Mouse (Mus musculus): ENCODE data around the gene Pmvk. TPM values are rescaled to one million over a fixed set of nuclear protein-coding genes. Genes with fewer than 3 reads are reported as not detected.
"Not testable (repeated sequence)": the region's sequence is repeated elsewhere in the genome, so short reads cannot be mapped to it uniquely, and the experiment has no call there.

Gene Pmvk
- total RNA-seq, 2 experiments from 2014 or later, result 14.9 to 17.3 TPM

DNA sequence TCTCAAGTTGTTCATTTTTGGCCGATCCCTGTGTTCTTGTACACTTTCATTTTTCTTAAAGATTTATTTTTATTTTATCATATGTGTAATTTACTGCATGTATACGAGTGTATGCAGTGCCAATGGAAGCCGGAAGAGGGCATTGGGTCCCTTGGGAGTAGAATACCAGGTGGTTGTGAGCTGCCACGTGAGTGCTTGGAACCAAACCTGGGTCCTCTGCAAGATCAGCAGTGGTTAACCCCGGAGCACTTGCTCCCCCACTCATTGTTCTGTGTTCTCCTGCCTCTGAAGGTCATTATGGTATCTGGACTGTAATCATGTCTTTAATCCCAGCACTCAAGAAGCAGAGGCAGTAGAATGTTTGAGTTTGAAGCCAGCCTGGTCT is 29.2 kb upstream of the Pmvk start:
- DNase-seq (ENCODE audit: low spot score in 2 of 2), result no peak

DNA sequence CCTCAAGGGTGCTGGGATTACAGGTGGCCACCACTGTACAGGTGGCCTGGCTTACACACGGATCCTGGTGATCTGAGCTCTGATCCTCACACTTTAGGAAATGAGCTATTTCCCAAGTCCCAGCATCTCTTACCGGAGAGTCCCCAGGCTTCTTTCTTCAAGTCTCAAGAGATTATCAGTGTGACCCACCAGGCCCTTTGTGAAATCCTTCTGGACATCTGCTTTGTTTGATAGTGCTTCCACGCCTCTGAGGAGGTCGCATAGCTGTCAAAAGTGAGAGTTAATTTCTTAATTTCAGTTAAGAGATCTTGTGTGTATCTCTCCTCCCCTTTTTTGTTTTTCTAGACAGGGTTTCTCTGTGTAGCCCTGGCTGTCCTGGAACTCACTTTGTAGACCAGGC is 28.5 kb upstream of the Pmvk start:
- DNase-seq (ENCODE audit: low spot score in 2 of 2), result no peak

- DNase-seq (ENCODE audit: low spot score in 2 of 2), result not testable (repeated sequence)
These were observed 25.3 kb upstream of the Pmvk start for GRCm38 (mm10) chr3:89429021-89429420.

DNA sequence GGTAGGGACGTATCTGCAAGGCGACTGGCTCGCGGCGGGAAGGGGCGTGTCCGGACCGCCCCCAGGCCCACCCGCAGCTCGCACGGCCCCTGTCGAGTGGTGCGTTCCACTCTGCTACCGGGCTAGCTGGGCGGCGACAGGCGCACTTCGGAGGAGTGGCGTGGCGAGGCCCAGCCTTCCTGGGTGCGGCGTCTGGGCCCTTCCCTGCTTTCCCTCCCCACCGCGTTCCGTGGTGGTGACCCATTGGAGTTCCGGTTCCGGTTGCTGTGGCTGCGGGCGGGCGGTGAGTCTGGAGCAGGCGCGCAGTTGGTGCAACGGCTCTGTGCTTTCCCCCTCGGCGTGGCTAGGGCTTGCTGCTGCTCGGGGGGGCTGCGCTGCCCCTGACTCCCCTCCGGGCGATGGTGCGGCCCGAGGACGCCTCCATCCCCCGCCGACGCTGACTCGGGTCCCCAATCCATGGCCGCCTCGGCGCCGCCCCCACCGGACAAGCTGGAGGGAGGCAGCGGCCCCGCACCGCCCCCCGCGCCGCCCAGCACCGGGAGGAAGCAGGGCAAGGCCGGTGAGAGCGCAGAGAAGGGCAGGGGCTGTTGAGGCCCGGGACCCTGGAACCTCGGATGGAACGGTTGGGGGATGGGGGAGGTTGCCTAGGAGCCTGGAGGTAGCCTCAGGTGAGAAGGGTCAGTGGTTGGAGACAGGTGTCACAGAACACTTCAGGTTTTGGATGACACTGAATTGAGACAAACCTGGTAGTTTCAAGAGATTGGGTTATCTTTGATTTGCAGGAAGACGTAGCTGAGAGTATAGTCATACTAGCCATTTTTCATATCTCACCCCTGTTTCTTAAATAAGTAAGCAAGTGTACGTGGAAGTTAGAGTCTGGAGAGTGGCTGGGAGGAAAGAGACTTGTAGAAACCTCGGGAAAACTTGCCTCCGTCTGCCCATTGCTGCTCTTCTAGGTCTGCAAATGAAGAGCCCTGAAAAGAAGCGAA is 23.9 kb upstream of the Pmvk start, which contains the start of gene Pygo2:
Gene Pygo2 (plus strand): TSS at position 44 of the 989 bp plus-strand sequence.
- peak; percentile 83 to 88 for DNase-seq (ENCODE audit: low spot score in 2 of 2)

GRCm38 (mm10) chr3:89432606-89433005 is 21.7 kb upstream of the Pmvk start:
- no peak for DNase-seq (ENCODE audit: low spot score in 2 of 2)

DNA sequence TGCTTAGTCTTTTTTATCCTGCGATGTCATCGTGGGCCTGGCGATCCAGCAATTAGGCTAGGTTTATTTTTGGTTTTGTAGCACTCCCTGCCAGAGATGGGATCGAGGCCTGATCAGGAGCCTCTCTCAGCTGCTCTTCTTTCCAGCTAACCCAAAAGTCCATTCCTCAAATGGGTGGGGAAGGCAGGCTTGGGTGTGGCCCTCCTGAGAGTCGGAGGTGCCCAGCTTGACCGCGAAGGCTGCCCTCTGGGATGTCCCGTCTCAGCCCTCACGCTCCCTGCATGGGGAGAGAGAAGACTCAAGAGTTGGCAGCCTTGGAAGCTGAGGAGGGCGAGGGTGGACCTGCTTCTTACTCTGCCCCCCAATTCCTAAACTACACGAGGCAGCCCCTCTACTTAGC is 19.8 kb upstream of the Pmvk start:
- DNase-seq (ENCODE audit: low spot score in 2 of 2), result no peak

DNA sequence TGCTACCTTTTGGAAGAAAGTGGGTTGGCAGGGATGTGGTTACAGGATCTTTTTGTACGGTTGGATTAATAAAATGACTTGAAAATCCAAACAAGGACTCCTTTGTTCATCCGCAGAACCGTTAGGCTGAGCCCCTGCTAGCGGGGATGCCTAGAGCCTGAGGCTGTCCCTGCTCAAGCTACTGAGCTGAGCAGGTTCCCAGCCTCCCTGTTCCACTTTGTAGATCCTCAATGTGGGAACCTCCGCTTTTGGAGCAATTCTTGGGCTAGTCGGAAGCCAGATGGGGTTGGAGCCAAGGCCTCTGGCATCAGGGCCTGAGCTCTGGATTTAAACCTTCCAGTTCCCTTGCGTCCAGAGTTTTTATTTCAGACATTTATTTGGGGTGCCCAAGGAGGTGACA is 19.3 kb upstream of the Pmvk start:
- no peak for DNase-seq (ENCODE audit: low spot score in 2 of 2)

GRCm38 (mm10) chr3:89436176-89437113 is 17.9 kb upstream of the Pmvk start, which contains the start of gene Pbxip1:
Gene Pbxip1, plus strand, starts transcription at chr3:89436706.
- DNase-seq (ENCODE audit: low spot score in 2 of 2), result peak in 1 of 2 experiments; percentile 51

DNA sequence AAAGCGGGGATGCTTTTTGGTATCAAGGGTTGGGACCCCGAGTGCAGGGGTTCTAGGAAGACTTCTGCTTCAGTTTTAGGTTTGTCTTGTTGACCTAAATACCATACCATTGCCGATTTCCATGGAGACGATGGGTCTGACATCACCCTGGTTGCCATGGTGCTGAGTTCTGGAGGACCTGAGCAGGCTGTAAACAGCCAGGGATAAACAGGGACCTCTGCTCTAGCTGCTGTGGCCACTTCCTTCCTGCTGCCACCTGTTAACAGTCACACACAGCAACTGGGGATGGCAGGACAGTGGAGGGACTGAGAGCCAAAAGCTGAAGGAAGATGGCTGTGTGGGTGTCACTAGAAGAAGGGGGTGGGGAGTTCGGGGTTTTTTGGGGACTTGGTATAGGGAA is 17.1 kb upstream of the Pmvk start:
- DNase-seq (ENCODE audit: low spot score in 2 of 2), result no peak

- DNase-seq (ENCODE audit: low spot score in 2 of 2), result no peak
These were observed 13.7 kb upstream of the Pmvk start for GRCm38 (mm10) chr3:89440691-89441090.

- DNase-seq (ENCODE audit: low spot score in 2 of 2), result peak in 1 of 2 experiments; percentile 47
These were observed 5.4 kb upstream of the Pmvk start for GRCm38 (mm10) chr3:89448720-89449537.

DNA sequence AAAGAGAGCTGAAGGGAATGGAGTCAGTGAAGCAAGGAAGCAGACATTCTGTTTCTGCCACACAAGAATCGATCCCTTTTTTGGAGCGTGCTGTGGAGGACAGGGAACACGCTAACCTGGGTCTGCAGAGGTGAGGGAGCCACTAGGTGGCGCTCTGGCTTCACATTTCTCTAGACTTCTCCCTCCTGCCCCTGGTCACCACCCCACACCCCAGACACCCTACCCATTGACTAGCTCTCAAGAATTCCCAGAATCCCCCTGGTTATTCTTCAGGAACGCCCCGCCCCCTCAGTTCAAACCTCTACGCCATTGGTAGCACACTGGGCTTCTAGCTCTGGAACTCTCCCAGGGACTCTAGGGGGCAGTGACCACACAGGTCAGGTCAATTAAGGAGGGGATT is 4.8 kb upstream of the Pmvk start:
- DNase-seq (ENCODE audit: low spot score in 2 of 2), result peak in 1 of 2 experiments; percentile 55

GRCm38 (mm10) chr3:89451916-89452315 is 2.4 kb upstream of the Pmvk start:
- no peak for DNase-seq (ENCODE audit: low spot score in 2 of 2)

- no peak for DNase-seq (ENCODE audit: low spot score in 2 of 2)
These were observed 1.5 kb downstream of the Pmvk start for GRCm38 (mm10) chr3:89455786-89456285.

- DNase-seq (ENCODE audit: low spot score in 2 of 2), result peak in 1 of 2 experiments; percentile 56
These were observed 2.7 kb downstream of the Pmvk start for GRCm38 (mm10) chr3:89456726-89457665.

DNA sequence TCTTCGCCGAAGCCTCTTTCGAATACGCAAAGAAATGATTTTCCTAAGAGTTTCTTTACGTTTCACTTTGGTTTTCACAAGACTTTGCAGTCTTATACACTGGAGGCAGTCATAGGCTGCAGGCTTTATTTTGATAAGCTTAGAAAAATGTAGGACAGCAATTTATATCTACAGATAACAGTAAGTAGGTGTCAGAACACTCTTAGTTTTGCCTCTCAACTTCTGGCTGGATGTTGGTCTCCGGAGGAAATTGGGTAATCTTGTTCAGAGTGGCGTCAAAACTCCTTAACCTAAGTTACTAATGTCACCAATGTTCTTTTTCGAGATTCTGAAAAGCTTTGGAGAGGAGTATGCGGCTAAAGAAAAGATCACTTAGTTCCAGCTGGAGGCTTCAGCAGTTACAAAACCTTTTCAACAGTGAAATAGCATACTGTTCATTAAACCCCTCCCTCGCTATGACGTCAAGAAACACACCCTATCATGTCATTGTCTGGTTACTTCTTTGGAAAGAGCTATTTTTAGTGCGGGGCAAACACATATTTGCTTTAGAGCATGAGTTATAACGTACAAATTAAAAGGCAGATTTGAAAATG is 4.1 kb downstream of the Pmvk start:
- DNase-seq (ENCODE audit: low spot score in 2 of 2), result no peak

DNA sequence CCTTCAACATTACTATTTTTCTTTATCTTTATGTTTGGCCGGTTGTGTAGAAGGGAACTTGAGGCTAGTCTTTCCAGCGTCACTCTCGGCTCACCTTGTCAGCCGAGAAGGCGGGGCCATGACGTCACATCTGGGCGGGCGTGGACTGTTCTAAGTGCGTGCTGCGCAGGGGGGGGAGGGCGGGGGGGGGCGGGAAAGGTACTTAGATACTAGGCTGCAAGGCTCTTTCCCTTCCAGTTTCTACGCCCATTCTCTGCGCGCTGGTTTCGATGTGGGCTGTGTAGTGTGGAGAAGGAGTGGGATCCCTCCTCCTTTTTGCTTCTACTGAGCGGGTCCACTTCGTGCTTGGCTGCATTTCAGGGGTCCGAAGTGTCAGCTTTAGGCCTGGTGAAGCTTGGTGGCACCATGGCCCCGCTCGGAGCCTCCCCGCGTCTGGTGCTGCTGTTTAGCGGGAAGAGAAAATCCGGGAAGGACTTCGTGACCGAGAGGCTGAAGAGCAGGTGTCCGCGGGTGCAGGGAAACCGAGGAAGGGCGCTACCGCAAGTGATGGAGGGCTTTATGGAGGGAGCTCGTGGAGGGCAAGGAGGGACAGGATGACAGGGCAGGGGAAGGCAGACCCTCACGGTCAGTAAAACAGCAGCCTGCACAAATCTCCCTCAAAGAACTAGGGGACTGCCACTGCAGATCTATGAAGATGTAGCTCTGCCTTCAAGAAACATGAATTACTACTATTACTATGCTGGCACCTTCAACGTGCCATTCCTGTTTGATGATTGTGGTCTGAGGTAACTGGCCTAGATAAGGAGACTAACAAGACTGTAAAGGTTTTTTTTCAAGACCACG is 4.8 kb downstream of the Pmvk start:
- peak; percentile 71 to 77 for DNase-seq (ENCODE audit: low spot score in 2 of 2)

GRCm38 (mm10) chr3:89468268-89468667 is 13.9 kb downstream of the Pmvk start:
- DNase-seq (ENCODE audit: low spot score in 2 of 2), result no peak
